Mouse (Mus musculus): ENCODE results near the gene Arhgef12. TPM values are rescaled to one million over a fixed set of nuclear protein-coding genes. Genes with fewer than 3 reads are reported as not detected.
"Not testable (repeated sequence)": the region's sequence is repeated elsewhere in the genome, so short reads cannot be mapped to it uniquely, and the experiment has no call there.

Arhgef12 gene
- 100 to 1,000 TPM; 132 to 160 (median 141) TPM for total RNA-seq (2022)

- DNase-seq (ENCODE audit: low spot score) = peak; percentile 87
Observed at GRCm38 (mm10) chr9:43107187-43107517, at the start of gene Arhgef12. Gene Arhgef12 (minus strand): TSS chr9:43107239.

DNA sequence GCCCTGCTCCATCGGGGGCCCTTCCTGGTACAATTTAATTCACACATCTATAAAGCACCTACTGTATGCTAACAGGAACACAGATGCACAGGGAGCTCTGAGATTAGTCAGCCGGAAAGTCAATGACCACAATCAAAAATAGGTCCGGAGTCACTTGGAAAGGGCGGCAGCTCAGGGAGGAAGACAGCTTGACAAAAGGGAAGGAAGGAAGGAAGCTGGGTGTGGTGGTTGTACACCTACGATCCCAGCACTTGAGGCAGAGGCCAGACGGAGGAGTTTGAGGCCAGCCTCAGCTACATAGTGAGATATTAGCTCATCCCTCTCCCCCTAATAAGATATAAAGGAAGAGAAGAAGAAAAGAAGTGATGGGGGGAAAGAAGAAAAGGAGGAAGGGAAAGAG, 48.9 kb upstream of the Arhgef12 start:
- peak; percentile 22 for DNase-seq (ENCODE audit: low spot score)

- DNase-seq (ENCODE audit: low spot score) = no peak
Observed at GRCm38 (mm10) chr9:43151779-43152178, 44.7 kb upstream of the Arhgef12 start.

- DNase-seq (ENCODE audit: low spot score) = no peak
Observed at GRCm38 (mm10) chr9:43150957-43151356, 43.9 kb upstream of the Arhgef12 start.

- no peak for DNase-seq (ENCODE audit: low spot score)
Observed at GRCm38 (mm10) chr9:43150075-43150474, 43.0 kb upstream of the Arhgef12 start.

DNA sequence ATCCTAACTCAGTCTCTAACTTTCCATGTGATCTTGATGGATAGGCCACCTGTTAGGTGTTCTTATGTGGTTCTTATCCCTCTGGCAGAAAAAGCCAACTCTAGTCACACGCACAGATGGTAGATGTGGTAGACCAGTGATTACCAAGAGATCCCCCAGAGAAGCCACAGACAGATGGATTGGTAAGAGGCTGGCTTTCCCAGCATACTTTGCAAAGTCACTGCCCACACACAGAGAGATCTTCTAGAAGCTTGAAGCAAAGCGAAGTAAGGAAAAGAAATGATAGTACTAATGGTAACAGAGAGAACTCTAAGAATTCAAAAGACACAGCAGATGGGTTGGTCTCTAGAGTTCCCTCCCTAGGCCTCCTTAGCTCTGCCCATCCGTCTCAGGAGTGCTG, 42.5 kb upstream of the Arhgef12 start:
- DNase-seq (ENCODE audit: low spot score) = no peak

GRCm38 (mm10) chr9:43145196-43145595, 38.2 kb upstream of the Arhgef12 start:
- no peak for DNase-seq (ENCODE audit: low spot score)

- no peak for DNase-seq (ENCODE audit: low spot score)
Observed at GRCm38 (mm10) chr9:43144206-43144810, 37.3 kb upstream of the Arhgef12 start.

DNA sequence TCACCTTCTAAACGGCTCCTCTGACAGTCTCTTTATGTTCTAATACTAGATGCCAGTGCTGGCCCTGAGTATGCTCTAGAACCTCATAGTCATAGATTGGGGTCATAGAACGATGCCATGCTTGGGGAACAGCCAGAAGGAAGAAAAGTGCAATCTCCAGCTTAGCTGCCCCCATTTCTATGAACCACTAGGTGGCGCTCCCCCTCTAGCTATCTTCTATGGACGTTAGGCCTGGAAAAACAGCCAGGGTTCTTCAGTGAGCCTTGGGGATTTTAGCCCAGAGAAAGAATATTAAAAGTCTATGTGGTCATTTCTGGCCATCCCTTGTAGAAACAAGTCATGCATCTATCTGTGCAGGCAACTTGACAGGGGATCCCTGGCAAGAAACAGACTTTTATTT, 34.8 kb upstream of the Arhgef12 start:
- peak; percentile 79 for DNase-seq (ENCODE audit: low spot score)

GRCm38 (mm10) chr9:43133525-43133924, 26.5 kb upstream of the Arhgef12 start:
- no peak for DNase-seq (ENCODE audit: low spot score)

GRCm38 (mm10) chr9:43132380-43132779, 25.3 kb upstream of the Arhgef12 start:
- no peak for DNase-seq (ENCODE audit: low spot score)

GRCm38 (mm10) chr9:43131940-43132339, 24.9 kb upstream of the Arhgef12 start:
- DNase-seq (ENCODE audit: low spot score) = no peak

DNA sequence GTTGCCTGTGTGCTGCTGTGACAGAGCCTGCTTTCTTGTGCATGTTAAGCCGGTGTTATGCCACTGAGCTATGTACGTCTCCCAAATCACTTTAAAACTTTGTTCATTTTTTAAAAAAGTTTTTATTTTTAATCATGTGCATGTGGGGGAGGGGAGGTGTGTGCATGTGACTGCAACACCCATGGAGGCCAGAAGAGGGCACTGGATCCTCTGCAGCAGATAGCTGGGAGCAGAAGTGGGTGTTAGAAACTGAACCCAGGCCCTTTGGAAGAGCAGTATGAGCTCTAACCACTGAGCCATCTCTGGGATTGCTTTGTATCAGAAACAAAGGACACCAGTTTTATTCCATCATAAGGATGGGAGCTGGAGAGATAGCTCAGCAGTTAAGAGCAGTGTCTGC, 23.6 kb upstream of the Arhgef12 start:
- DNase-seq (ENCODE audit: low spot score) = no peak

DNA sequence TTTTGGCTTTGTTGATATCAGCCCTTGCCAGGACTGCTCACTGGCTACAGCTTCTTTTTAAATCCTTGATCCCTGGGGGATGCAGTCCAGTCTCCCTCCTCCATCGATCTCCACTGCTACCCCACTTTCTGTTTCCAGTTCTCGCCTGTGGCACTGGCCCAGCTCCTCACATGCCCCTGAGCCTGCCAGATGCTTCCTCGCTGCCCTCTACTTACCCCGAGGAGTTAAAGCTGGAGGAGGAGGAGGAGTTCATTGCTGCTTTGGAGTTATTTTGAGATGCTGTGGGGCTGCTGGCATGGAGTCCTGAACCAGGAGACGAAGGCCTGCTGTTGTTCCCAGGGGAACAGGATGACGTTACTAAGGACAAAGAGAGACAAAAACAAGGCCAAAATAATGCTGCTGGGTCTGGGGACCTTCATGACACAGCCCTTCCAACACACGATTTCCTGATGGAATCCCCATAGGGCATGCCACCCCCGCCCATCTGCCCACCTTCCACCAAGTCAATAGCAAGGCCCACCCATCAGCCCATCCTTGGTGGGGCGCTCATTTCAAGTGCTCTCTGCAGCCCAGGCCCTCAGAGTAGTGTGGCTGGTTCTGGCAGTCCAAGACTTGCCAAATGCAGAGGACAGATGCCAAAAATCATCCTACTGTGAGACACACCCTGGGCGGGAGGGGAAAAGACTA, 20.2 kb upstream of the Arhgef12 start:
- DNase-seq (ENCODE audit: low spot score) = peak; percentile 78

DNA sequence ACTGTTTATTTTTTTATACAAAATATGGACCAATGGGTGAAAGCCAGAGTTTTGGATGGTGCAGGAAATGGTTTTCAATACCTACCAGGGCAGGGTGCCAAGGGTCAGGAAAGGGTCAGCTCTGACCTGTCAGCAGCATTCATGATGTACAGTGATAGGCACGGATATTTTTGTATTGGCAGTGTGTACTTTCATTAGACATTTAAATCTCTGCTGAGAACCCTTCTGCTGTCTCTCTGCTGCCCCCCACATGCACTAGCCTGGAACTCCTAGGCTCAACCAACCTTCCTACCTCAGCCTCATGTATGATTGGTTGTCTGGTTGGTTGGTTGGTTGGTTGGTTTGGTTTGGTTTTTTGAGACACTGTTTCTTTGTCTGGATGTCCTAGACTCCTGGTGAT, 15.3 kb upstream of the Arhgef12 start:
- no peak for DNase-seq (ENCODE audit: low spot score)

- not testable (repeated sequence) for DNase-seq (ENCODE audit: low spot score)
Observed at GRCm38 (mm10) chr9:43121948-43122347, 14.9 kb upstream of the Arhgef12 start.

DNA sequence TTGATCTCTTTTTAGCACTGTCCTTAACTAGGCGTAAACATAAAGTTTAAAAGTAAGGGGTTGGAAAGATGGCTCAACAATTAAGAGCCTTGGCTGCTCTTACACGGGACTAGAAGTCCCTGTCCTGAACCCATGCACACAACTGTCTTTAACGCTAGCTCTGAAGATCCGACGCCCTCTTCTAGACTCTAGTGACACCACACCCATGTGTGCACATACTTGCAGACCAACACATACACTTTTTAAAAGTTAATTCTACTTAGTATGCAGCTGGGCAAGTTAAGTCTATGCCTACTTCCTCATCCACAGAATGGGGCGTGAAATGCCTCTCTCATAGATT, 9.9 kb upstream of the Arhgef12 start:
- no peak for DNase-seq (ENCODE audit: low spot score)

GRCm38 (mm10) chr9:43116134-43116996, 9.3 kb upstream of the Arhgef12 start, which contains the start of gene Tmem136:
Gene Tmem136 (minus strand): TSS chr9:43116570.
- DNase-seq (ENCODE audit: low spot score) = peak; percentile 53

GRCm38 (mm10) chr9:43115431-43116133, 8.5 kb upstream of the Arhgef12 start:
- peak; percentile 45 for DNase-seq (ENCODE audit: low spot score)

- no peak for DNase-seq (ENCODE audit: low spot score)
Observed at GRCm38 (mm10) chr9:43114833-43115232, 7.8 kb upstream of the Arhgef12 start.

DNA sequence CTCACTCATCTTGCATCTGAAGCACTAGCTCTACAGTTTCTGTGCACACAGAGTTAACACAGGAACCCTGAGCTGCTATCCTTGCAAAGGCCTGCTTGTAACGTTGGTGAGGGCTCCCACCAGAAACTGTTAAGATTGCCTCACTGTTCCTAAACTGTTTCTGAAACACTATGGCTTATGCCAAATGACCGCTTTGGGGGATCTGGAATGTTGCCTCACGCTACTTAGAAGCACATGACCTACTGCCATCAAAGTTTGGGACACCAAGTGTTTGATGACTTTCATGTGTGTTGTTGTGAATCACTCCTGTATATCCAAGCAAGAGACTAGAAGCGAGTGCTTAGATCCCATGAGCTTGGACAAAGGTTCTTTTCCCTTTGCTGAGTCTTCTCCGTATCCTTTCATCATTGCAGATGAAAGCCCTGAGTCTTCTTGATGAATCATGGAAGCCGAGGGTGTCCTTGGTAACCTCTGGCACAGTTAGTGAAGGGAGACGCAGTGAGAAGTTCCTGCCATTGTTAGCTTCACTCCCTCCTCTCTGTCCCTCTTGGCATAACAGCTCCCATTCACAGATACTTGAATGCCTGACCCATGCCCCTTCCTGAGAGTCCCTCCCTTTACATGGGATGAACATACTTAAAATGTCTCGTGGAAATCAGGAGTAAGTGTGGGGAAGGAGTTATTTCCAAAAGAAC, 3.4 kb upstream of the Arhgef12 start:
- no peak for DNase-seq (ENCODE audit: low spot score)

Data from heart, adult 8-10 months (tissue).